Mouse (Mus musculus) kidney, adult 11 months (tissue): ENCODE data around the gene Tanc2.

Experiments used
- DNase-seq: peaks from one replicate; pipeline ENCODE4 v3.0.0; 2022

The Tanc2 gene

DNA sequence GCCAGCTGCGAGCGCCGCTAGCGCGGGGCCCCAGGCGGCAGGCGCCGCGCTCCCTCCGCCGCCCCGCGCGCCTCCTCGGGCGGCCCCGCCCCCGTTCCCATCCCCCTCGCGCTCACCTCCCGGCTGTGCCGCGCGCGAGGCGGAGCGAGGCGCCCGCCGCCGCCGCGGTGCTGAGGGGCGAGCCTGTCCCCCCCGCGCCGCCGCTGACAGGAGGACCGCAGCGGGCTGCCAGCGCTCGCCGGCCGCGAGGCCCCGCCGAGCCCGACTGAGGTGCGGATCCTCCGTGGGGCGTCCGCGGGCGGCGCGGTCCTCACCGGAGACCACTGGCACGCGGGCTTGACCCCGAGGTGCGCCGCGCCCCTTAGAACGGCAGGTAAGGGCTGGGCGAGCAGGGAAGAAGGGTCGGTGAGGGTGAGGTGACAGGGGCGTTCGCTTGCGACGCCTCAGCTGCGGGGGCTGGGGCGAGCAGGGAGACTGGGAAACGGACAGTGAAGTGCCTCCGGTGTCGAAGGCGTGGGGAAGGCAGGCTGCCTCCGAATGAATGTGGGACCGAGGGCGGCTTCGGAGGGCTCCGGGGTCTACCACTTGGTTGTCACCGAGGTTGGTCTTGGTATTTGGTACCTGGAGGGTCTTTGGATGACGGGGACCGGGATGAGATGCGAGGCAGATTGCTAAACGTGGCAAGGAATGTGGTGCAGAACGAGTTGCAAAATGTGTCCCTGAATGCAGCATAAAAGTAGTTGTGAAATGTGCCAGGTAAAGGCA is at the start of gene Tanc2:
Gene Tanc2 (plus strand): TSS at position 110 of the 765 bp plus-strand sequence.
- peak; percentile 39 for DNase-seq

DNA sequence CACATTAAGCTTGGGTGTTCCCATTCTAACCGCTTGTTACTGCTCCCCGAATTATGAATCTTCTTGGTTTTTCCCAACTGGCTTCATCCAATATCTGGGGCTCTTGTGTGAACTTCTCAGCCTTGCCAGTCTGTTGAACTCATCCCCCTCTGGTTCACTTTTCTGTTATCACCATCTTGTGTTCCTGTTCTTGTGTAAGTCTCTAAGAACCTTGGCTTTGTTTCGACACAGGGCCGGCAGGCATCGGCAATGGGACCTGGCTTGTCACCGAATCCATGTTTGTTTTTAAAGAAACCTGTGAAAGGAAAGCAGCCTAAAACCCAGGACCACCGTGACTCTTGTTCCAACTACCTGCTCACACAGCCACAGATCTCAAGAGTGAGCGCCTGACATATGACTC is 49.0 kb upstream of the Tanc2 start:
- DNase-seq, result no peak

DNA sequence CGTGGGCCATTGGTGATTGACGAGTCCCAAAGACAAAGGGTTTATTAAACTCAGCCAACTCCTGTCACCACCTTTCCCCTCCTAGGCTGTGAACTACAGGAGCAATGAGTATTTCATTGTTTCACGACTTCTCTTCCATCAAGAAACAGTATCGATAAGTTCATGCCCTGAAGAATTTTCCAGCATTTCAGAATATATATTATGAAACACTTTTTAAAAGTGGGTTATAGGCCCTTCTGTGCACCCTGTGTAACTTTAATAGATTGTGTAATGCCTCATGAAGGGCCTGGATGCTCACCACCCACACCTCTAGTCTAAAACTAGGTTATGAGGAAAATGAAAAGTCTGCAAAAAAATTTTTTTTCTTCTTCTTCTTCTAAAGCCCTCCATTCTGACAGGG is 48.4 kb upstream of the Tanc2 start:
- DNase-seq, result no peak

DNA sequence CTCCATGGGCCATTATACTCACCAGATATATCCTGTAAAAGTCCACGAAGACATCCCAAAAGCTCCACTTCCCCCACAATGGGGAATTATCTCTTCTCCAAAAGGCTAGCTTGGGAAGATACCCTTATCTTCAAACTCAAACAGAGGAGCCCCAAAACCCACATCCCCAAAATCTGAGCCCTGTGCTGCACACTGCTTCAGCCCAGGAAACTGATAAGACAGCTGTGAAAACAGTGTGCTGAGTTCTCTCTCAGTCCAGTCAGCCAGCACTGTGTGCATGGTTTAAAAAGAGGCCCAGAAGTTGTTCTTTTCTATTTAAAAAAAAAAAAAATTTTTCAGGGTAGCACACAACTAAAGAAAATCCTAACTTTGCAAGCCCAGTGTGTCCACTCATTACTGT is 47.7 kb upstream of the Tanc2 start:
- no peak for DNase-seq

DNA sequence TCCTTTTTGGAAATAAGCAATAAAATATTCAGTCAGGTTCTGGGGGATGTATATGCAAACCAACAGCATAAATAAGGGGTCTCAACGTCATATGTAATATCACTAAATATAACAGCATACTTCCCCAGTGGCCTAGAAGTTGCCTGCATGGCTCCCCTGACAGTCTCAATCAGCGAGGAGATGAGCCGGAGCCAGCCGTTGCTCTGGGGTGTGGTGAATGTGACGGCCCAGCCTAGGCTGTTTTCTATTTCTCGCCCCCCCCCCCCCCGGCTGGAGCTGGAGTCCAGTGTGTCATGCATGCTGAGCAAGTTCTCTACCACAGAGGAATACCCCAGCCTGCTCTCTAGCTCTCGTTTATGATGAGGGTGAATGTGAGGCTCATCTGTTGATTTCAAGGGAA is 44.0 kb upstream of the Tanc2 start:
- DNase-seq, result no peak

DNA sequence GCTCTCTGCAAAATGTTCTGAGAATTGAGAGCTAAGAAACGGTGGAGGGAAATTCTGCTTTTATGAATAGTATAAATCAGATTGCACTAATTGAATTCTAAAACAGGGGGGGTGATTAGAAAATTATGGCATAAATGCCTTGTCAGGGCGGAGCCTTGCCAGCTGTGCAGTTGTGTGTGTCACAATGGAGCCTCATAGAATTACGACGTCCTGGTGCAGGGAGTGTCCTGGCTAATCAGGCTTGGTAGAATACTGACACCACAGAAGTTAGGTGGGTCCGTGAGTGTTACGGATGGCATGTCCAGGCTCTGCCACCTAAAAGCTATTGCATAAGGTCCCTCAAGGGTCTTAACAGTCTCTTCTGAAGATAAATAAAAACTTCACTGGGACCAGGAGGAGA is 43.4 kb upstream of the Tanc2 start:
- no peak for DNase-seq

DNA sequence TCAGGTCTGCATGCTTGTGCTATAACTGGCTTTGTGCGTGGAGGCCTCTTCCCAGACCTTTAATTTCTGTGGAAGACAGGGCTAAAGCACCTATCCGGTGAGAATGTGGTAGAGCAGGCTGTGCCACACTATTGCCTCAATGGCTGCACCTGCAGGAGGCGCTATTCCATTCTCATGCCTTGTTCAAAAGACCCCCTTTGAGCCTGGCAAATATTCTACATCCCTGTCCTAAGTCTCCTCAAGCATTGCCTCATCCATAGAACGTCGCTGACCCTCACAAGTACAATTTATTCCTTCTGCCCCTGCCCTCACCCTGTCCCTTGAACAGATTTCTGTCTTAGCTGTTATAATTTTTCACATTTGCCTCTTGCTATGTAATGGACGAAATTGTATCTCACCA is 41.4 kb upstream of the Tanc2 start:
- no peak for DNase-seq

DNA sequence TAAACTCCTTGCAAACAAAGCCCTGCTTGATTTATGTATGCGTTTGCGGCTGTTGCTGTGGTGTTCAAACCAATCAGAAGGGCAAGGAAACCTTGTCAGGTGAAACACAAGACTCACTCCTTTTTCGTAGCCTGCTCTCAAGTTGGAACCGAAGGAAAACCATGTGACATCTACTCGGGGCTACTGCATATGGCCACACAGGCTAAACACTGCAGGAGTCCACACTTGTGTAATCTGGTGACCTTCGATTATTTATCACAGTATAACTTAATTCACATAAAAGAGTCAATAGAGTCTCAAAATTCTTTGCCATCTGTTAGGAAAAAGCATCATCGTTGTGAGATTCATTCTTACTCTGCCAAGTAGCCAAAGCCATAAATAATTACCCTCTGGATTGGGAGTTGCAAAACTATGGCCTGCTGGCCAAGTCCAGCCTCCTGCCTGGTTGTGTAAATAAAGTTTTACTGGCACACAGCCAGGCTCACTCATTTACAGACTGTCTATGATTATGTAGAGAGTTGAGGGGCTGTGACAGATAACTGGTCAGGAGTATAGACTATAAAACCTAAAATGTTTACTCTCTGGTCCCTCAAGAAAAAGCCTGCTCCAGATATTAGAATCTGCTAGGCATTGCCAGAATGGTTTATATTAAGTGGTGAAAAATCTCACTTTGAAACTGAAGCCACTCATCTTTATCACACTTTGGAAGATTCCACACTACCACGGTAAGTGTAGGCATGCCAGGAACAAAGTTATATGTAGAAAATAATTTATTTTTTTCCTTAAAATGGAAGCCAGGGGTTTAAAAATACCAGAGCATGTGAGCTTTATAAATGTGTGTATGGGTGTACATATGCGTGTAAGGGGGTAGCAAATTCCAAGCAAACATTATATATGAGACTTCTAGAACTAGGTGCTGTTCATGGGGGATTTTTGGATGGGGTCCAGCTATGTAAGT is 40.3 kb upstream of the Tanc2 start:
- DNase-seq, result peak; percentile 79

DNA sequence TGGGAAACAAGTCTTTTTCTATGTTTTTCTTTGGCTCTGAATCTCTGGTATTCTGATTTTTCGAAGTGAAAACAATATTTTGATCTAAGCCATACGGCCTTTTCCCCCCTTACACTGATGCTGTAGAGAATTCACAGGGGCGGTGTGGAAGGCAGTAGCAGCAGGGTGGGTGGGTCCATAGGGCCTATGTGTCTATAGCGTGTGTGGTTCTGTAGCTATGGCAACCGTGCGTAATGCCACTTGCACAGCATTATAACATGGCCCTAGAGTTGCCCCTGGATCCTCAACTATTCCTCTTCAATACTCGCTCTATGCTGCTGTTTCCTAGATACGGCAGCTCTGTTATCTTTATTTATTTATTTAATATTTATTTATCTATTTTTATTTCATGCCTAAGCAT is 32.5 kb upstream of the Tanc2 start:
- no peak for DNase-seq

DNA sequence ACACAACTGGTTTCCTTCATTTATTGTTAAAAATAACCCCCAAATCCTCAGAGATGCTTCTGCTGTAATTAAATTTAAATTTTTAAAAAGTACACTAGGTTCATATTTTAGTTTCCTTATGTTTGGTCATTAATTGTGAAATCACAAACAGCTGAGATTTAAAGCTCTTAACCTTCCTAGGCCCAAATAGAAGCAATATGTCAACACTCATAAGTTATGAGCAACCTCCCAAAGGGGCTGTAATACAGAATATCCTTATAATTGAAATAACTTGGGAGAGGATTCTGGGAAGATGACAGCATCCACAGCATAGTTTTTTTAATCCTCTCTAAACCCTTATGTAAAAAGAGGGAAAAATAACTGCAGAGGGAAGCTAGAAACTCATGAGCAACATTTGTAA is 31.7 kb upstream of the Tanc2 start:
- no peak for DNase-seq

DNA sequence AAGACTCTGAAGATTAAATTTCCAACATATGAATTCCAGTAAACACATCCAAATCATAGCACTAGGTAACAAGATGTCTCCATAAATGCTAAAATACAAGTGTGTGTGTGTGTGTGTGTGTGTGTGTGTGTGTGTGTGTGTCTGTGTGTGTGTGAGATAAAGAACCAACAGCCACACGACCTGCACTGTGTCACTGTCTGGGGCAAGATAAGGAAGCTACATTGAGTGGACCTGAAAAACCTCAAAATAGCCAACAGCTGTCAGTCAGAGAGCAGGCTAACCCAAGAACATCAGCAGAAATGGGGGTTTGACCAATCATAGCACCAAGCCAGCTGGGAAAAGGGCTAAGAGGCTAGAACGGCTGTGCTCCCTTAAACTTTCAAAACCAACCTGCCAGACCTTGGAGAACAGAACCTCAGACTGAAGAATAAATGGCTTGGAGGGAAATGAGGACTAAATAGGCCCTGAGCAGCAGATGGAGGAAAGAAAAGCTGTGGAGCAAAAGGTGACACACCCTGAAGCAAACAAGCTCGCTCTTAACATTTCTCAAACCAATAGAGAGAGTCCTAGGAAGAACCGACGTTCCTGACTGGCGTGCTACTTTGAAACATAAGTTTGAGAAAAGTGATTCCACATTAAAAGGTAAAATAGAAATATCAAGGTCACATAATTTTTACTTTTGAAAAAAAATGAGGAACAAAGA is 30.8 kb upstream of the Tanc2 start:
- no peak for DNase-seq

DNA sequence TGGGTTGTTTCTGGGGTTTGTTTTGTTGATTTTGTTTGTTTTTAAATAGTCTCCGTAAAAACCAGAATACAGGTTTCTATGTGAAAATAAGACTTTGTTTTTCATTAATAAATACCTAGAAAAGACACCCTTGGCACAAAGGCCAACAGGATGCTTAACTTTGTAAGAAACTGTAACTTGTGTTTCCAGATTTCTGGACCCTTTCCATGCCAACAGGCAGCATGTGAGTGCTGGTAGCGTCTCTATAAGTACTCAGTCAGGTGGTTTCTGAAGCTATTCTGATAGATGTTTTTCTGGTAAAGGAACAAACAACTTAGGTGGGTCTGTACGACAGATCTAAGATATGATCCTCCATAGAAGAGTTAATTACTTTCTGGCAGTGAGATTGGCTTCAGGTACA is 26.2 kb upstream of the Tanc2 start:
- DNase-seq, result peak; percentile 54

DNA sequence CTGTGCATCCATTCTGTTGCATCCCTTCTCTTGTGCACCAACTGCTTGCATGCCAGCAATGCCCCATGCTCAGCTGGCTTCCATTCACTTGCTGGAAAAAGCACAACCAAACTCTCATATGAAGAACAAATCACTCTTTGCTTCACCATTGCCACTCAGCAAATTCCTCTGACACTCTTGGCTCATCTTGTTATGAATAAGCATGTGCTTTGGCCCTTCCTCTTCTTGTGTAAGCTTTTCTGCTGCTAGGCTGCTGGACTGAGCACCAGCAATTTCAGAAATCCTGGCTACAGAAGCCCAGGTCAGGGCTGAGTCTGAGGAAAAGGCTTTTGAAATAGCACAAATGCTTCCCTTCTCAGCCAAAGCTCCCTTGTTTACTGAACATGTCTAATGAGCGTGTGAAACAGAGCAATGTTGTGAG is 22.6 kb upstream of the Tanc2 start:
- peak; percentile 71 for DNase-seq

DNA sequence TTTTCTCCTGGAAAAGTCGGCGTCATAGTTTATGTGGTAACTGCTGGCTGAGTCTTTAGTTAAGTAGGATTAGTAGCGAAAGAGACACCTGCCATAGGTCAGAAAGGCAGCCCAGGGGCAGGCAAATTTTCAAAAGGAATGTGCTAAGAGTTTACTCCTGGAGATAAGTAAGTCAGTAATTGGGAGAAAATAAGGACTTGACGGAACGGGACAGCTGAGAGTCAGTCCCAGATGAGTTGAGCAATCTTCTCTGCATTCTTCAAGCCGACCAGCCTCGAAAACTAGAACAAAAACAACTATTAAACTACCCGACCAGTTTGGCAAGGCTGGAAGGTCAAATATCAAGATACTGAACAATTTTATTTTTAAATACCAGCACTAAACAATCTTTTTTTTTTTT is 17.8 kb upstream of the Tanc2 start:
- DNase-seq, result no peak

DNA sequence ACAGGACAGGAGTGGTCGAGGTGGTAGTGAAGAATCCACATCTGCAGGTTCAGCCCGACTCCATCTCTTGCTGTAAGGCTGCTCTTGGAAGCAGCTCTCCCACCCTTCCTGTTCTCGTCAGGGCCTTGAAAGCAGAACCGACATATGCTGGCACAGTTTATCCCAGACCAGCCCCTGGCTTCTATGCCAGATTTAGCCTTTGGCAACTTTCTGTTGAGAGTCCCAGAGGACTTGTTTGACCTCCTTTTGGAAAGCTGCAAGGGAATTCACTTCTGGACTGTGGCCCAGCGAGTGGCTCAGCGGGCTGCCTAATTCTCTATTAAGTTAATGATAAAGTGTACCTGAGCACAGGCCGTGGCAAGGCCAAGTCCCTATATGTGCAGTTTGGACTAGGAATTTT is 15.5 kb upstream of the Tanc2 start:
- peak; percentile 87 for DNase-seq

DNA sequence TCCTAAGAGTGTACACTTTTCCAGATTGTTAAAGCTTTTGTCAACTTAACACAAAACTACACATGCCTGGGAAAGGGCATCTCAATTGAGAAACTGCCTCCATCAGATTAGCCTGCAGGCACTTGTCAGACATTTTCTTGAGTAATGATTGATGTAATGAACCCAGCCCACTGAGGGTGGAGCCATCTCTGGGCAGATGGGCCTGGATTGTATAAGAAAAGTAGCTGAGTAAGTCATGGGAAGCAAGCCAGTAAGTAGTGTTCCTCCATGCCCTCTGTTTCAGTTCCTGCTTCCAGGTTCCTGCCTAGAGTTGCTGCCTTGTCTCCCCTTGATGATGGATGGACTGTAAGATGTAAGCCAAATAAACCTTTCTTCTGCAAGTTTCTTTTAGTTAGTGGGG is 12.6 kb upstream of the Tanc2 start:
- DNase-seq, result no peak

DNA sequence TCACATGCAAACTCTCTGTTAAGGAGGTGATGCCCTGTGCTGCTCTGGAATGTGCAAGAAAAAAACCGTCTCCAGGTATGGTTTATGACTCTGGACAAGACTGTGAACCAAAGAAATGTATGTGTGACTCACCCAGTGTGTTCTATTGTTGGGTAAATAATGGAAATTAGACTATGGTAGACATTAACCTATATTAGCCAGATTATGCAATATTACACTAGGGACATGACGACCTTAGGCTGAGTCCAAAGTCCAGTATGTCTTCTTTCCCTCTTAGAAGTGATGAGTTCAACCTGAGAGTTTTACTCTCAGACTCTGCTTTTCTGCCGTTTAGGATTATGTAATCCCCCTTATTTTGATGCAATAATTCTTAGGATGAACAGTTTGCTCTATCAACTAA is 7.8 kb upstream of the Tanc2 start:
- DNase-seq, result no peak

DNA sequence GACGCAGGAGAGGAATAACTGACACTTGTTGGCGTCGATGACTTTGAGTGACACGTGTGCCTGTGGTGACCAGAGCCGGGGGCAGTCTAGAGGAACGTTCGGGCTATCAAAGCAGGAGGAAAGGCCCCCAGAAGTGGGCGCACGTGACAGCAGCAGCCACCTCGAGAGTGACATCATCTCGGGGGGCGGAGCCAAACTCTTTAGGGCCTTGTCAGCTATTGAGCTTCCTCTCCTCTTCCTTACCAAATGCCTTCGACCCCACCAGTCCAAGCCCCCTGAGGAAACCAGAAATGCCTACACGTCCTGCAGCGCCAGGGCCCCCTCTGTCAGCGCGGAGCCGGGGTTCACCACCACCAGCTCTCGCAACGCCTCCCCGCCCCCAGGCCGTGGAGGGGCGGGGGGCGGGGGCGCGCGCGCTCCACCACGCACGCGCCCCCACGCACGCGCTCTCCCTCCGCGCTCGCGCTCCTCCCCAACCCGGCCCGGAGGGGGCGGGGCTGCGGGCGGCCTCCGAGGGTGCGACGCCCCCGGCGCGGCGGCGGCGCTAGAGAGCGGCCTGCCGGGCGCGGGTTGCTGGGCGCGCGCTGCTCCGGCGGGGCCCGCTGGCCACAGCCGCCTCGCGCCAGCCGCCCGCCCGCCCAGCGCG is 432 bp upstream of the Tanc2 start:
- peak; percentile 90 for DNase-seq

DNA sequence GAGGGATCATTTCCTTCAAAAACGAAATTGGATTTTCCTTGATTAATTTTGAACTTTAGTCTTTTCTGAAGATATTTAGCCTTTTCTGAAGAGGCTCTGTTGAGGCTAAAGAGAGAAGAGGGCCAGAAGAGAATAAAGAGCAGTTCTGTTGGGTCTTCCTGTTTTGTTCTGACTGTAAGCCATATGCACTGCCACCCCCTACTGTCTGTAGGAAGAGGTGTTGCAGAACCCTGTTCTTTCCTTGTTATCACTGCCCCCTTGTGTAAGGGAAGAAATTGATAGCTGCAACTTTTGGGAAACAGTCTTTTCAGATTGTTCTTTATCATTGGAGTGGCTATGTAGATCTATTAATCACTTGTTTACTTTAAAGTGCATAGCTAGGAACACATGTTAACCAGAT is 2.1 kb downstream of the Tanc2 start:
- DNase-seq, result peak; percentile 42

DNA sequence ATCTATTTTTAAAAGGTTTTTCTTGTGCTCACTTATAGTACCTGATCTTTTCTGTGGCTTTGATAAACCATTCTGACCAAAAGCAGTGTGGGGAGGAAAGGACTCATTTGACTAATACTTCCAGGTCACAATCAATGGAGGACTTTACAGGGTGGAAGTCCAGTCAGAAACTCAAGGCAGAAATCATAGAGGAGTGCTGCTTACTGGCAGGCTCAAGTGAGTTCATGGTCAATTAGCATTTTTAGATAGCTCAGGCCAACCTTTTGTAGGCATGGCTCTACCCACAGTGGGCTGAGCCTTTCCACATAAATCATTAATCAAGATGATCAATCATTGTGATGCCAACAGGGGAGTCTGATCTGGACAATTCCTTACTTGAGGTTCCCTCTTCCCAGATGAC is 12.4 kb downstream of the Tanc2 start:
- DNase-seq, result no peak

DNA sequence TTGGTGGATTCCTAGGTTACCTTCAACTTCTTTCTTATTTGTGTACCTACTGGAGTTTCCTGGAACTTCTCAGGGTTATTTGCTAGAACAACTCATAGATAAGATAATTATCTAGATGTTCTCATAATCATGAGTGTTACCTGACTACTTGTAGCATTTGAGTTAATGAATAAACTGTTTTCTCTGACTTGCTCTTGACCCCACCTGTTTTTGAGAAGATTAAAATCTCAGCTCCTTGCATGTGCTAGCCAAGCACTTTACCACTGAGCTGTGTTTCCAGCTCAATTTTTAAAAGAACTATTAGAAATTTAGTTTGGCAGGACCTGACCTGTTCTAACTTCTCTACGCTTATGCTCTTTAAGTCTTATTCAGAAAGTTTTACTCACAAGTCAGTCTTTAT is 36.4 kb downstream of the Tanc2 start:
- no peak for DNase-seq

DNA sequence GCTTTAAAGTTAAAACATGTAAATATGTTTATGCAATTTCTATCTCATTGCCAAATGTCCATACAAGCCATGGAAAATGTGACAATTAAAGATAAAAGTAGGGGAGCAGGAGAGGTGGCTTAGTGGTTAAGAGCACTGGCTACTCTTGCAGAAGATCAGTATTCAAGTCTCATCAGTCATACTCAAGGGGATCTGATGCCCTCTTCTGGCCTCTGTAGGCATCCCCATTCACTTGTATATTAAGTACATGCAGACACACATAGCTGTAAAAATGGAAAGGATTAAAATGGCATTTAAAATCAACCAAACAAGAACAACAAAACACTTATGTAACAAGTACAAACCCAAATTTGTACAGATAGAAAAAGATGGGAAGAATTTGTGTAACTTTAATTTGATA is 54.2 kb downstream of the Tanc2 start:
- DNase-seq, result no peak

DNA sequence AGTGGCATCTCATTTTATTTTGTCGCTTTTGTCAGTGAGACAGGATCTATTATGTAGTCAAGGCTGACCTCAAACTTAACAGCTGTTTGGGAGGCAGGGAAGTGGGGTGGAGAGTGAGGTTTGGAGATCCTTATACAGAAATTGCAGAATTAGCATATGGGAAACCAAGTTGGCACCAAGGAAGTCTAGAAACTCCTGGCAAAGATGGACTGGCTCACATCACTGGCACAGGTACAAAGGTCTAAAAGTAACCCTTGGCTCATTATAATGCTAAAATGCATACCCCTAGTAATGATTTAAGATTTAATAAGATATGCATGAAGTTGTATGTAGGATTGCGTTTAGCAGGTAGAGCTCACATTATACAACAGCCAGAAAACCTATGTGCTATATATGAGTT is 58.2 kb downstream of the Tanc2 start:
- peak; percentile 42 for DNase-seq
